In the genomic region with DNA sequence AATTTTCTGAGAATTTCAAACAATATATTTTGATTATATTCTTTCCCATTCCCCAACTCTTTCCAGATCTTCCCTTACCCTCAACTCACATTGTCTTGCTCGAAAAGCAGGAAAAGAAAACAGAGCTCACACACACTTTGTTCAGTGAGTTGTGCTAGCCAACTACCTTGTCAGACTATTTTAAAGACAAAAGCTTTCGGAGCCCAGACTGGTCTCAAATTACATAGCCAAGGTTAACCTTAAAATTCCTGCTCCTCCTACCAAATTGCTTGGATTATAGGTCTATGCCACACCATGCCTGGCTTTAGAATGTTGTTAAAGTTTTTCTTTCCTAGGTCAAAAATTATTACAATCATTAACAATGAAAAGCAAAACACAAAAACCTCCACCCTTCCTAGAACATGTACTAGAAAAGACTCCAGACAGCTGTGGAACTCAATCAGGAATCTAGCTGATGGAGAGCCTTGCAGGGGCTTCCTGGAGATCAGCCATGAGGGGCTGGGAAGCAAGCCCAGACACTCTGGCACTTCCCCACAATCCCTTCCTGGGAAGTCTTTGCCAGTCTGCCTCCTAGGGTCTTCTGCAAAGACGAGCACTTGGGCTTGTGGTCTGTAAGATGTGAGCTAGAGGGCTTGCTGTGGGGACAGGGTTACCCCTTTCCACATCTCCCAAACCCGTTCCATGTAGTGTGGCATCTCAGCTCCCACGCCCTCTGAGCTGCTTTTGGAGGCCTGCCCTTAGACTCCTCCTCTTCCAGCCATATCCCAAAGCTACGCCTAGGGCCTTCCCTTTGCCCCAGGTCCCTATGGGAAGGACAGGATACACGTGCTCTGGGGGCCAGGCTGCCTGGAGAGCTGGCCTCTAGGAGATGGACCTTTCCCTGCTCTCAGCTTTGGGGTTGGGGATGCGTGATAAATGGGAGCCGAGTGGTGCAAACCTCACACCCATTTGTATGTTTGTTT, we compare ENCODE assay signal across 10 mouse cellular contexts. TPM values are rescaled to one million over a fixed set of nuclear protein-coding genes. Genes with fewer than 3 reads are reported as not detected.
DNase-seq lines count a peak whose midpoint lies in the region; ATAC-seq and TF ChIP-seq lines count a peak whose summit lies in the region.
"Had no signal": no experiment of that assay in that cellular context is flagged by ENCODE, and none has a peak within 500 bp of the region (broad histone marks: within the 10 kb centered on the region; RNA-seq: fewer than 3 reads in every experiment).

No protein-coding gene starts in this region.

- no peak for TF ChIP-seq CTCF in heart, postnatal 0 days (IDR thresholded peaks at IDR 0.05; ENCODE audit: low read depth)

- DNase-seq in heart, postnatal 0 days (ENCODE audit: low spot score): no peak
- DNase-seq in heart, postnatal 25 days (ENCODE audit: low spot score): no peak
- DNase-seq in lung, adult 18-20 months: no peak
- peak; percentile 22 for DNase-seq in brain, embryonic 18.5 days (ENCODE audit: low read depth, low spot score)
- DNase-seq in adrenal gland, postnatal 10 days: no peak
- DNase-seq: right cerebral cortex, postnatal 25 days had no signal

- peak overlapping the region; percentile 16; the same call in 1 of the 2 replicates for H3K27ac ChIP-seq in heart, postnatal 0 days (ENCODE audit: low read depth)
- H3K27ac ChIP-seq in lung, embryonic 15.5 days: peak overlapping the region; percentile 4; the same call in 1 of the 2 replicates
- H3K27ac ChIP-seq in limb, embryonic 13.5 days: peak overlapping the region; percentile 70
- H3K27ac ChIP-seq: neural tube, embryonic 13.5 days had no signal

- TF ChIP-seq EP300 in heart, postnatal 0 days (IDR thresholded peaks at IDR 0.05; ENCODE audit: low read depth): no peak

- peak; percentile 49 for ATAC-seq in heart, postnatal 0 days (ENCODE audit: insufficient read depth, low read depth)
- peak; percentile 48 for ATAC-seq in lung, embryonic 15.5 days (ENCODE audit: borderline replicate concordance, extremely low read depth, low FRiP score, low TSS enrichment)
- no peak for ATAC-seq in limb, embryonic 13.5 days (ENCODE audit: low FRiP score, low read depth)

- H3K27me3 ChIP-seq in heart, postnatal 0 days (ENCODE audit: control insufficient read depth, insufficient read depth, low read length): peaks cover 8% of the 10 kb centered on the region; the same call in 1 of the 2 replicates
- peaks cover 7% of the 10 kb centered on the region; the same call in 1 of the 2 replicates for H3K27me3 ChIP-seq in lung, embryonic 15.5 days
- peaks cover 8% of the 10 kb centered on the region for H3K27me3 ChIP-seq in limb, embryonic 13.5 days

- intact Hi-C loops in heart, postnatal 25 days (cut with DNase I): no loop called here

- H3K4me1 ChIP-seq in heart, postnatal 0 days (ENCODE audit: control insufficient read depth, insufficient read depth): peaks cover 7% of the 10 kb centered on the region; the same call in 1 of the 2 replicates
- H3K4me1 ChIP-seq in lung, embryonic 15.5 days: peaks cover 7% of the 10 kb centered on the region; the same call in 1 of the 2 replicates
- peaks cover 12% of the 10 kb centered on the region for H3K4me1 ChIP-seq in limb, embryonic 13.5 days
- H3K4me1 ChIP-seq: neural tube, embryonic 13.5 days had no signal

- H3K9me3 ChIP-seq in heart, postnatal 0 days (replicated peaks; ENCODE audit: control insufficient read depth, low read length): no peaks in the 10 kb centered on the region
- no peaks in the 10 kb centered on the region for H3K9me3 ChIP-seq in lung, embryonic 15.5 days
- H3K9me3 ChIP-seq in limb, embryonic 13.5 days: no peaks in the 10 kb centered on the region
- H3K9me3 ChIP-seq: neural tube, embryonic 13.5 days had no signal

- WGBS in heart, postnatal 0 days: 47% methylated on average over 9 of the region's 9 CpGs
- 50% methylated on average over 9 of the region's 9 CpGs for WGBS in lung, embryonic 15.5 days
- 51% methylated on average over 9 of the region's 9 CpGs for WGBS in limb, embryonic 13.5 days

- H3K9ac ChIP-seq in heart, postnatal 0 days (replicated peaks; ENCODE audit: low read depth, low read length): no peak overlapping the region
- no peak overlapping the region for H3K9ac ChIP-seq in lung, embryonic 15.5 days
- no peak overlapping the region for H3K9ac ChIP-seq in limb, embryonic 13.5 days
- H3K9ac ChIP-seq: neural tube, embryonic 13.5 days had no signal

- H3K36me3 ChIP-seq in heart, postnatal 0 days (replicated peaks; ENCODE audit: control insufficient read depth, insufficient read depth, low read length): peaks cover 20% of the 10 kb centered on the region
- no peaks in the 10 kb centered on the region for H3K36me3 ChIP-seq in lung, embryonic 15.5 days
- H3K36me3 ChIP-seq in limb, embryonic 13.5 days: peaks cover 13% of the 10 kb centered on the region

- no peak overlapping the region for H3K4me3 ChIP-seq in heart, postnatal 0 days (ENCODE audit: low read depth, low read length)
- H3K4me3 ChIP-seq in lung, embryonic 15.5 days: no peak overlapping the region
- H3K4me3 ChIP-seq in limb, embryonic 13.5 days: no peak overlapping the region
- H3K4me3 ChIP-seq: neural tube, embryonic 13.5 days had no signal

- no peak overlapping the region for H3K4me2 ChIP-seq in heart, postnatal 0 days (ENCODE audit: low read depth, low read length)
- no peak overlapping the region for H3K4me2 ChIP-seq in lung, embryonic 15.5 days
- H3K4me2 ChIP-seq in limb, embryonic 13.5 days (replicated peaks): no peak overlapping the region
- H3K4me2 ChIP-seq: neural tube, embryonic 13.5 days had no signal

RNA-seq across cellular contexts. Expression of a gene that starts 7.0 kb away (rescaled TPM):
- 0.99 and 1.1 TPM in 2 replicates for total RNA-seq in heart, postnatal 0 days (2014; rRNA removed; ENCODE audit: low replicate concordance)
- polyA plus RNA-seq in heart, postnatal 0 days (2015; fragmentation: Nextera tagmentation; extraction: Ambion mirVana): 0.03 and 0.07 TPM in 2 replicates
- under 1 TPM; 0.36 to 0.55 TPM for total RNA-seq in heart, postnatal 25 days (2021)
- polyA plus RNA-seq in lung, embryonic 15.5 days (2015; fragmentation: Nextera tagmentation; extraction: Ambion mirVana): 0.70 and 0.73 TPM in 2 replicates
- polyA plus RNA-seq in limb, embryonic 13.5 days (2015; fragmentation: Nextera tagmentation; extraction: Ambion mirVana): 1.4 and 1.7 TPM in 2 replicates
- 1 to 10 TPM; 1.2 to 1.6 TPM for total RNA-seq in adrenal gland, postnatal 10 days (2021)
- total RNA-seq: megakaryocyte progenitor cell, adult 5-6 weeks had no signal

RNA-seq across cellular contexts. Expression of a gene that starts 36.9 kb away (rescaled TPM):
- total RNA-seq in heart, postnatal 0 days (2014; rRNA removed; ENCODE audit: low replicate concordance): 72.8 and 100 TPM in 2 replicates
- 67.3 TPM in 2 replicates for polyA plus RNA-seq in heart, postnatal 0 days (2015; fragmentation: Nextera tagmentation; extraction: Ambion mirVana)
- 10 to 100 TPM; 18.2 to 24.1 TPM for total RNA-seq in heart, postnatal 25 days (2021)
- polyA plus RNA-seq in lung, embryonic 15.5 days (2015; fragmentation: Nextera tagmentation; extraction: Ambion mirVana): 103 and 108 TPM in 2 replicates
- polyA plus RNA-seq in limb, embryonic 13.5 days (2015; fragmentation: Nextera tagmentation; extraction: Ambion mirVana): 126 and 131 TPM in 2 replicates
- 10 to 100 TPM; 26.6 to 33.3 TPM for total RNA-seq in adrenal gland, postnatal 10 days (2021)

RNA-seq across cellular contexts. Expression of a gene that starts 39.9 kb away (rescaled TPM):
- 16.0 and 29.4 TPM in 2 replicates for total RNA-seq in heart, postnatal 0 days (2014; rRNA removed; ENCODE audit: low replicate concordance)
- 61.9 and 63.7 TPM in 2 replicates for polyA plus RNA-seq in heart, postnatal 0 days (2015; fragmentation: Nextera tagmentation; extraction: Ambion mirVana)
- 10 to 100 TPM; 62.1 to 63.9 TPM for total RNA-seq in heart, postnatal 25 days (2021)
- 51.7 and 56.7 TPM in 2 replicates for polyA plus RNA-seq in lung, embryonic 15.5 days (2015; fragmentation: Nextera tagmentation; extraction: Ambion mirVana)
- polyA plus RNA-seq in limb, embryonic 13.5 days (2015; fragmentation: Nextera tagmentation; extraction: Ambion mirVana): 58.5 and 64.3 TPM in 2 replicates
- total RNA-seq in adrenal gland, postnatal 10 days (2021): 100 to 1,000 TPM; 145 to 155 TPM

Comparison
In these comparisons a context has a peak if more than half of its experiments do, and no peak if none do; other contexts are left out.
1. H3K27ac ChIP-seq: peak in every context shown above with its lines; median percentile 70 in limb, embryonic 13.5 days; 16 in heart, postnatal 0 days; 4 in lung, embryonic 15.5 days.